Mouse (Mus musculus) hindbrain, embryonic 12.5 days (tissue): ENCODE results near the gene Twist2. TPM values are rescaled to one million over a fixed set of nuclear protein-coding genes. Genes with fewer than 3 reads are reported as not detected.

Experiments used
- ATAC-seq: fragments of 200-750 bp; cut with Nextera tagmentation; 2 replicates; pipeline ENCODE4 v1.8.0; 2017; ENCODE audit warnings: moderate TSS enrichment; ENCODE audit not compliant: low FRiP score
- H3K27ac ChIP-seq: fragments of 300-500 bp; sonication (generic); 2 replicates; pipeline ENCODE4 v1.5.1; 2016; ENCODE audit warnings: mild to moderate bottlenecking
- H3K27me3 ChIP-seq: fragments of 300-500 bp; sonication (generic); 2 replicates; pipeline ENCODE4 v1.6.1; 2016; ENCODE audit warnings: mild to moderate bottlenecking
- H3K36me3 ChIP-seq: fragments of 300-500 bp; sonication (generic); 2 replicates; pipeline ENCODE4 v1.6.1; 2016; ENCODE audit warnings: mild to moderate bottlenecking
- H3K4me1 ChIP-seq: fragments of 300-500 bp; sonication (generic); 2 replicates; pipeline ENCODE4 v1.6.1; 2016
- H3K4me2 ChIP-seq: fragments of 300-500 bp; sonication (generic); replicated peaks from 2 replicates; pipeline ENCODE4 v1.6.1; 2016; ENCODE audit warnings: mild to moderate bottlenecking
- H3K4me3 ChIP-seq: fragments of 300-500 bp; sonication (generic); 2 replicates; pipeline ENCODE4 v1.5.1; 2016; ENCODE audit warnings: mild to moderate bottlenecking
- H3K9ac ChIP-seq: fragments of 300-500 bp; sonication (generic); 2 replicates; pipeline ENCODE4 v1.6.1; 2016; ENCODE audit warnings: mild to moderate bottlenecking, moderate library complexity
- H3K9me3 ChIP-seq: fragments of 300-500 bp; sonication (generic); replicated peaks from 2 replicates; pipeline ENCODE4 v1.6.1; 2016; ENCODE audit warnings: mild to moderate bottlenecking
- WGBS: fragments of 180-500 bp; shearing (Covaris S2); methylation state at CpG from one replicate; pipeline ENCODE4 v1.1.7; 2016; 5-methylcytosine and 5-hydroxymethylcytosine counted together
- polyA plus RNA-seq: library from polyadenylated mRNA; unstranded; fragments of >200 nt; fragmentation: Nextera tagmentation; extraction: Ambion mirVana; gene quantifications from 2 replicates; pipeline ENCODE4 v1.2.1, GENCODE M21; 2016

The Twist2 gene
- polyA plus RNA-seq, 1 experiment from 2014 or later: 22.6 TPM

DNA sequence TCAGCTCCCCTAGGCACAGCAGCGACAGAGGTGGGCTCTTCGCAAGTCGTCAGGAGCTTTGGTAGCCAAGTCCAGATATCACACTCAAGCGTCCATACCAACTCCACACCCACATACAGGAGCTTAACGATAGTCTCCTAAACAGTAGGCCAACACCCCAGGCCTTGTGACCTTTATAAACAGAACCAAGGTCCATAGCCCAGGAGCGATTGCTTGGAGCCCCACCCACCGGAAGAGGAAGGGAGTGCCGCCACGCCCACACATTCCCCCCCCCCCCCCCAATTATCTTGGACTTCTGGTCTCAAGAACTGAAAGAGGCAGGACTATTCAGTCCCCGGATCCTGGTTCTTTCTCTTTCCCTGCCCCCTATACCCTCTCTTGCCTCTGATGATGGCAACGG, 92.3 kb downstream of the Twist2 start:
- WGBS: 95% methylated on average over 10 of the region's 11 CpGs
- no peaks in the 10 kb centered on the region for H3K27me3 ChIP-seq
- no peaks in the 10 kb centered on the region for H3K9me3 ChIP-seq
- no peak overlapping the region for H3K4me2 ChIP-seq
- H3K27ac ChIP-seq: no peak overlapping the region
- ATAC-seq: no peak
- H3K4me1 ChIP-seq: no peaks in the 10 kb centered on the region
- H3K9ac ChIP-seq: no peak overlapping the region
- H3K36me3 ChIP-seq: no peaks in the 10 kb centered on the region
- no peak overlapping the region for H3K4me3 ChIP-seq

DNA sequence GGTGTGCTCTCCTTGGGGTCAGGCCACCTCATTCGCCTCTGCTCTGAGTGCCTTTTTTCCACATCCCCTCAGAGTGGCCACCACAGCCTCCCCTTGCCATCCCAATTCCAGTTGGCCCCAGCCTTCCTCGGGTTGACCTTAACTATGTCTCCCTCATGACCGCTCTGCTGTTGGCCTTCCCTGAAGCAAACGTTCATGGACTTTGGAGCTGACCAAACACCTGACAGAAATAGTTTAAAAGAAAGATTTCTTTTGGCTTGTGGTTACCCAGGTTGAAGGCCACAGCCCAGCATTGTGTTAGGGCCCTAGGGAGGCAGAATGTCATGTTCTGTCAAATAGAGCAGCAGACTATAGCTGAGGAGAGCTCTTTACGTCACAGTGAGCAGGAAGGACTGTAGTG, 93.0 kb downstream of the Twist2 start:
- Histone ChIP-seq H3K36me3 (no peaks in the 10 kb centered on the region), H3K9ac (no peak overlapping the region), H3K27me3 (no peaks in the 10 kb centered on the region), H3K4me1 (no peaks in the 10 kb centered on the region), H3K27ac (no peak overlapping the region), H3K9me3 (no peaks in the 10 kb centered on the region), H3K4me3 (no peak overlapping the region), H3K4me2 (no peak overlapping the region)
- WGBS: 86% methylated on average over 5 of the region's 5 CpGs
- ATAC-seq: no peak

DNA sequence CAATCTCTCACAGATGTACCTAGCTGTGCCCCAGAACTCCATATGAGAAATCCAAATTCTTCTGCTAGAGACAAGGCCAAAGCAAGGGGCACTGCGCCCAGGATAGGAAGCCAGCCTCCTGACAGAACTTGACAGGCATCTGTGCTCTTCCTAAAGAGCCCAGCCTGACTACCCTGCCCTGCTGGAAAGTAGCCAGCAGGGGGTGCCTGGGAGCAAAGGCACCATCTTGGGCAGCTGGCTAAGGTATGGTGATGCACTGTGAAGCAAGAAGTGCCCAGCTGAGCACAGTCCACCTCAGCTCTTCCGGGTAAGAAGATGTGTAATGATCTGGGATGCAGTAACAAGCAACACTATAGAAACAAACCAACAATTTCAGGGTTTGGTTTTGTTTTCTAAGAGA, 95.8 kb downstream of the Twist2 start:
- H3K36me3 ChIP-seq: no peaks in the 10 kb centered on the region
- H3K27me3 ChIP-seq: no peaks in the 10 kb centered on the region
- no peaks in the 10 kb centered on the region for H3K9me3 ChIP-seq
- no peak overlapping the region for H3K4me3 ChIP-seq
- H3K27ac ChIP-seq: no peak overlapping the region
- H3K4me1 ChIP-seq: no peaks in the 10 kb centered on the region
- H3K9ac ChIP-seq: no peak overlapping the region
- ATAC-seq: no peak
- 92% methylated on average over 2 of the region's 2 CpGs for WGBS
- no peak overlapping the region for H3K4me2 ChIP-seq
